ENCODE assay signal across 16 mouse cellular contexts in the genomic region with DNA sequence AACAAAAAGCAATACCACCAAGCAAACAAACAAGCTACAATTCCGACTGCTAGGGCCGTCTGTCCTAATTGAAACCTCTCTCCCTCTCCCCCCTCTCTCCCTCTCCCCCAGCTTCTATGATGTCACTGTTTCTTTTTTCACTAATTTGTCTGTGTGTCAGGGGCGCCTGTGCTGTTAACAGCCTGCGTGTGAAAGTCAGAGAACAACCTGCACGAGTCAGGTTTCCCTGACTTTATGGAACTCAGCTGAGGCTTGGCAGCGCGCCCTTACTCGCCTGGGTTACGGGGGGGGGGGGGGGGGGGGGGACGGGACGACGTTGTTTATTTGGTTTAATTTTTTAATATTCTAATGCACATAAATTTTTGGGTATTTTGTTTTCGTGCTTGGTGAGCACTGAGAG. TPM values are rescaled to one million over a fixed set of nuclear protein-coding genes. Genes with fewer than 3 reads are reported as not detected.
DNase-seq lines count a peak whose midpoint lies in the region; ATAC-seq and TF ChIP-seq lines count a peak whose summit lies in the region.
"Had no signal": no experiment of that assay in that cellular context is flagged by ENCODE, and none has a peak within 500 bp of the region (broad histone marks: within the 10 kb centered on the region; RNA-seq: fewer than 3 reads in every experiment).

No protein-coding gene starts in this region.

- H3K4me2 ChIP-seq in kidney, postnatal 0 days (ENCODE audit: low read length): no peak overlapping the region
- H3K4me2 ChIP-seq: forebrain, embryonic 15.5 days; midbrain, embryonic 11.5 days had no signal

- peak overlapping the region; percentile 49; the same call in 1 of the 2 replicates for H3K27ac ChIP-seq in gastrocnemius, adult 2 months
- no peak overlapping the region for H3K27ac ChIP-seq in kidney, postnatal 0 days
- H3K27ac ChIP-seq: forebrain, embryonic 15.5 days; hindbrain, postnatal 0 days; liver, embryonic 14.5 days had no signal

- ATAC-seq in kidney, postnatal 0 days (replicated peaks; ENCODE audit: low FRiP score, low read depth): no peak
- peak; percentile 33 for ATAC-seq in CD4-positive, CD25-positive, alpha-beta regulatory T cell, adult 4 months
- ATAC-seq: forebrain, embryonic 15.5 days; hindbrain, postnatal 0 days; Patski had no signal

- H3K36me3 ChIP-seq in kidney, postnatal 0 days (ENCODE audit: insufficient read depth, low read length): no peaks in the 10 kb centered on the region
- H3K36me3 ChIP-seq: forebrain, embryonic 15.5 days had no signal

- DNase-seq in gastrocnemius, adult 2 months: peak; percentile 47
- no peak for DNase-seq in gastrocnemius, postnatal 4 days (ENCODE audit: low spot score in 2 of 2)
- DNase-seq in kidney, postnatal 0 days (ENCODE audit: low spot score): peak; percentile 26
- no peak for DNase-seq in kidney, postnatal 14 days
- peak; percentile 68 for DNase-seq in induced T-regulatory cell, adult 2 months (ENCODE audit: low read depth)
- no peak for DNase-seq in lung, postnatal 4 days
- no peak for DNase-seq in adrenal gland, adult 18-20 months (ENCODE audit: low spot score in 2 of 2)
- DNase-seq: heart, postnatal 14 days; lung, postnatal 14 days; retina, postnatal 1 day had no signal

- TF ChIP-seq CTCF in gastrocnemius, adult 2 months (IDR thresholded peaks at IDR 0.05): no peak
- no peak for TF ChIP-seq CTCF in kidney, postnatal 0 days (IDR thresholded peaks at IDR 0.05; ENCODE audit: low read depth)

- intact Hi-C loops in gastrocnemius, adult 2 months (cut with DNase I): no loop called here

- H3K4me3 ChIP-seq in gastrocnemius, adult 2 months: no peak overlapping the region
- H3K4me3 ChIP-seq in kidney, postnatal 0 days (replicated peaks; ENCODE audit: low read depth, low read length): no peak overlapping the region
- H3K4me3 ChIP-seq: forebrain, embryonic 15.5 days had no signal

- H3K4me1 ChIP-seq in kidney, postnatal 0 days (replicated peaks; ENCODE audit: insufficient read depth, low read length): peaks cover 8% of the 10 kb centered on the region; the same call in 1 of the 2 replicates

- H3K9ac ChIP-seq in kidney, postnatal 0 days (ENCODE audit: low read depth, low read length): no peak overlapping the region
- H3K9ac ChIP-seq: forebrain, embryonic 15.5 days; liver, embryonic 14.5 days had no signal

- WGBS in kidney, postnatal 0 days: 29% methylated on average over 12 of the region's 13 CpGs

- H3K9me3 ChIP-seq in kidney, postnatal 0 days (replicated peaks; ENCODE audit: low read length): no peaks in the 10 kb centered on the region
- H3K9me3 ChIP-seq: forebrain, embryonic 15.5 days had no signal

- H3K27me3 ChIP-seq in kidney, postnatal 0 days (ENCODE audit: insufficient read depth, low read length): no peaks in the 10 kb centered on the region
- H3K27me3 ChIP-seq: forebrain, embryonic 15.5 days; Patski had no signal

RNA-seq across cellular contexts. Expression of a gene that starts 5.5 kb away (rescaled TPM):
- total RNA-seq in gastrocnemius, adult 2 months (2021): 10 to 100 TPM in 1 of 2 experiments, 1 to 10 TPM in 1; 7.9 to 13.2 TPM
- total RNA-seq in gastrocnemius, postnatal 4 days (2021): 10 to 100 TPM; 33.8 to 37.3 TPM
- 12.3 and 14.0 TPM in 2 replicates for polyA plus RNA-seq in kidney, postnatal 0 days (2015; fragmentation: Nextera tagmentation; extraction: Ambion mirVana)
- 10 to 100 TPM; 78.2 to 90.0 TPM for polyA plus RNA-seq in CD4-positive, CD25-positive, alpha-beta regulatory T cell, adult 4 months (2017; shearing (Covaris generic))
- total RNA-seq in adrenal gland, adult 18-20 months (2021): 10 to 100 TPM; 54.8 to 63.6 TPM

RNA-seq across cellular contexts. Expression of a gene that starts 15.8 kb away (rescaled TPM):
- total RNA-seq in gastrocnemius, adult 2 months (2021): 10 to 100 TPM; 24.5 to 29.0 TPM
- 10 to 100 TPM; 43.2 to 46.0 TPM for total RNA-seq in gastrocnemius, postnatal 4 days (2021)
- 30.7 and 32.3 TPM in 2 replicates for polyA plus RNA-seq in kidney, postnatal 0 days (2015; fragmentation: Nextera tagmentation; extraction: Ambion mirVana)
- polyA plus RNA-seq in CD4-positive, CD25-positive, alpha-beta regulatory T cell, adult 4 months (2017; shearing (Covaris generic)): 10 to 100 TPM; 56.6 to 60.7 TPM
- 10 to 100 TPM; 52.7 to 60.2 TPM for total RNA-seq in adrenal gland, adult 18-20 months (2021)

Comparison
In these comparisons a context has a peak if more than half of its experiments do, and no peak if none do; other contexts are left out.
1. DNase-seq: peak in gastrocnemius, adult 2 months (single experiment), kidney, postnatal 0 days (single experiment) and induced T-regulatory cell, adult 2 months (single experiment); none in gastrocnemius, postnatal 4 days (0 of 2), kidney, postnatal 14 days (single experiment), lung, postnatal 4 days (0 of 2) and adrenal gland, adult 18-20 months (0 of 2).